Mouse (Mus musculus) cerebellum, adult 11 months (tissue): Measurements from ENCODE around the gene 1700040F15Rik.
"Not testable (repeated sequence)": the region's sequence is repeated elsewhere in the genome, so short reads cannot be mapped to it uniquely, and the experiment has no call there.

Experiments
- DNase-seq: peaks from one replicate; pipeline ENCODE4 v3.0.0; 2022

1700040F15Rik gene

DNA sequence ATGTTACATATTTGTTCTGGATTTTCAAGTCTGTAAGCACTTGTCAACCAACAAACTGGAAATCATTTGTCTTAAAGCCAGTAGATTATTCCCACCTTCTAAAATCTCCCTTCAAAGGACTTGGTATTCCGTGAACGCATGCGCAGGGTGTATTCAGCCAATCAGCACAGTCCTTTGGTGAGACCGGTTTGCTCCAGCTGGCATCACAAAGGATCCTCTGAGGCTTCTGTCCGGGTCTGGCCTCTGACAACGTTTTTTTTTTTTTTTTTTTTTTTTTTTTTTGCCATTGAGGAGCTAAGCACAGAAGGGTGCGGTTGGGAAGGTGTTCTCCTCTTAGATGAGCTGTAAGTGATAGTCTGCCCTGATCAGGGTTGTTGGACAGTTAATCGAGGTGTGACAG lies at the start of gene 1700040F15Rik:
Gene 1700040F15Rik (plus strand): TSS at position 301 of the 400 bp plus-strand sequence.
- not testable (repeated sequence) for DNase-seq
